Mouse (Mus musculus) brain, embryonic 14.5 days (tissue): Measurements from ENCODE around the gene Sh2b1.

Experiments
- CTCF ChIP-seq: fragments of 200-500 bp; IDR thresholded peaks from 2 replicates; pipeline ENCODE4 v1.5.1; 2012; ENCODE audit warnings: inconsistent platforms, mild to moderate bottlenecking, moderate library complexity, borderline replicate concordance; ENCODE audit not compliant: insufficient read depth, insufficient read length; ENCODE audit errors: extremely low read depth
- POLR2A ChIP-seq: fragments of 200-500 bp; IDR thresholded peaks from 2 replicates; pipeline ENCODE4 v1.6.1; 2012; ENCODE audit warnings: mild to moderate bottlenecking, inconsistent platforms, borderline replicate concordance; ENCODE audit not compliant: poor library complexity, insufficient read depth, insufficient read length, severe bottlenecking; ENCODE audit errors: extremely low read depth

GRCm38 (mm10) chr7:126464121-126464520 is 11.1 kb downstream of the Sh2b1 start:
- TF ChIP-seq POLR2A = no peak
- TF ChIP-seq CTCF = no peak
